Mouse (Mus musculus): ENCODE data around the gene Stk4. TPM values are rescaled to one million over a fixed set of nuclear protein-coding genes. Genes with fewer than 3 reads are reported as not detected.
"Not testable (repeated sequence)": the region's sequence is repeated elsewhere in the genome, so short reads cannot be mapped to it uniquely, and the experiment has no call there.

Stk4 gene
- 10 to 100 TPM; 17.0 to 20.4 TPM for total RNA-seq (2021)
- long read RNA-seq, experiment 1, full-length matches to known transcripts, result 6 of 11 reads
- long read RNA-seq, experiment 1, partial matches to known transcripts, result 1 of 11 reads
- long read RNA-seq, experiment 1, other reads (novel, unspliced or antisense), result 4 of 11 reads
- long read RNA-seq, experiment 2, full-length matches to known transcripts, result 2 of 5 reads
- long read RNA-seq, experiment 2, partial matches to known transcripts, result 0 of 5 reads
- long read RNA-seq, experiment 2, other reads (novel, unspliced or antisense), result 3 of 5 reads

DNA sequence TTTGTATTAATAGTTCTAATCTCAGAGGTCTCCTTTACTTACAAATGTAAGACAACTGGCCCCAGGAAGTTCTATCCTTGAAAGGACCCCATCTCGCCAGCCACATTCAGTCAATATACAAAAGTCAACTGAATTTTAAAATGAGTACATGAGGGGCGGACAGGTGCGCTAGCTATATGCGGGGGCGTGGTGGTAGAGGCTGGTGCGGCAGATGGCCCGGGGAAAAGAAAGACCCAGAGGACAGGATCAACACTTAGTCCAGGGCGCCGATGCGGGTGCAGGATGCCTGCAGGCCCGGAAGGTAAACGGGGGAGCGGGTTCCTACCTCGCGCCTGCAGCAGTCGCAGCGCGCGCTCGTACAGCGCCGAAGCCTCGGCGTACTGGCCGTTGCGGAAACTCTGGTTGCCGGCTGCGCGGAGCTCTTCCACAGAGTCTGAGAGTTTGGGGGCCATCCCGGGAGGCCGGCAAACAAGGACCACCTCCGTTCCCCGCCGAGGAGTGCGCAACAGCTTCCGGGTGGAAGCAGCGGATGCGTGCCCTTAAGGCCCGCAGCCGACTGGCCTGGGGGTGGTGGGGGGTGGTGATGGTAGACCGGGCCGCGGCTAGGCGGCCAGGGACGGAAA lies at the start of gene Stk4:
TSS of gene Stk4 (plus strand) at position 181 of the 623 bp plus-strand sequence.
- DNase-seq, result no peak
- intact Hi-C loops (cut with DNase I), result no loop called here

- DNase-seq, result no peak
- intact Hi-C loops (cut with DNase I), result no loop called here
Observed at GRCm38 (mm10) chr2:164022104-164022503, 48.0 kb upstream of the Stk4 start.

- intact Hi-C loops (cut with DNase I), result no loop called here
- no peak for DNase-seq
Observed at GRCm38 (mm10) chr2:164025150-164025549, 45.0 kb upstream of the Stk4 start, which contains the start of gene Pabpc1l. Gene Pabpc1l (plus strand): TSS chr2:164025450.

- intact Hi-C loops (cut with DNase I), result no loop called here
- no peak for DNase-seq
Observed at GRCm38 (mm10) chr2:164031147-164031546, 39.0 kb upstream of the Stk4 start.

- intact Hi-C loops (cut with DNase I), result no loop called here
- DNase-seq, result no peak
Observed at GRCm38 (mm10) chr2:164032973-164033372, 37.1 kb upstream of the Stk4 start.

- intact Hi-C loops (cut with DNase I), result no loop called here
- DNase-seq, result no peak
Observed at GRCm38 (mm10) chr2:164036520-164037019, 33.6 kb upstream of the Stk4 start.

DNA sequence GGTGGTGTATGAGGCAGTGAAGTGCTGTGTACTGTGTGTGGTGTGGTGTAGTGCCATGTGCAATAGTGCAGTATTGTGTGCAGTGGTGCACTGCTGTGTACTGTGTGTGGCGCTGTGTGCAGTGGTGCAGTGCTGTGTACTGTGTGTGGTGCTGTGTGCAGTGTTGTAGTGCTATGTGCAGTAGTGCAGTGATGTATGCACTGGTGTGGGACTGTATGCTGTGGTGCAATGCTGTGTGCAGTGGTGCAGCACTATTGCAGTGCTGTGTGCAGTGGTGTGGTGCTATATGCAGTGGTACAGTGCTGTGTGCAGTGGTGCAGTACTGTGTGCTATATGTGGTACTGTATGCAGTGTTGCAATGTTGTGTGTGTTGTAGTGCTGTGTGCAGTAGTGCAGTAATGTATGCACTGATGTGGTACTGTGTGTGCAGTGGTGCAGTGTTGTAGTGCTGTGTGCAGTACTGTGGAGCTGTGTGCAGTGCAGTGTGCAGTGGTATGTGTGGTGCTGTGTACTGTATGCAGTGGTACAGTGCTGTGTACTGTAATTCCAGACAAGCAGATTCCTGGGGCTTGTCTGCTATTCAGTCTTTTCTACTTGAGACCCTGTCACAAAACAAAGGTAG lies 31.6 kb upstream of the Stk4 start:
- no peak for DNase-seq
- intact Hi-C loops (cut with DNase I), result no loop called here

DNA sequence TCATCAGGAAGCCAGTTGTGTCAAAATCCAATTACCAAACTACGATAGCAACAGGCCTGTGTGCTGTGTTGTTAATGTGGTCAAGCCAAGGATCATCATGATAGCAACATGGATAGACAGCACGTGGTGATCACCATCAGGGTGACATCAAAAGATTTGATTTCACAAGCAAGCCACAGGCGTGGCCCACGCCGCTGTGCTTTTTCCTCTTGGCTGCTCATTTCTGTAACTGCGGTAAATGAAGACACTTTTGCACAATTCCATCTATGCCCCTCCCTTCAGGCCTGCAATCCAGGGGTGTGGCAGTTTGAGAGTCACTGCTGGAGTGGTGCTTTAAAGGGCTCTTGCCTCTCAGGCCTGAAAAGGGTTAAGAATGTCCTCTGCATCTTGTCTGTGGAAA lies 29.2 kb upstream of the Stk4 start:
- intact Hi-C loops (cut with DNase I), result no loop called here
- no peak for DNase-seq

DNA sequence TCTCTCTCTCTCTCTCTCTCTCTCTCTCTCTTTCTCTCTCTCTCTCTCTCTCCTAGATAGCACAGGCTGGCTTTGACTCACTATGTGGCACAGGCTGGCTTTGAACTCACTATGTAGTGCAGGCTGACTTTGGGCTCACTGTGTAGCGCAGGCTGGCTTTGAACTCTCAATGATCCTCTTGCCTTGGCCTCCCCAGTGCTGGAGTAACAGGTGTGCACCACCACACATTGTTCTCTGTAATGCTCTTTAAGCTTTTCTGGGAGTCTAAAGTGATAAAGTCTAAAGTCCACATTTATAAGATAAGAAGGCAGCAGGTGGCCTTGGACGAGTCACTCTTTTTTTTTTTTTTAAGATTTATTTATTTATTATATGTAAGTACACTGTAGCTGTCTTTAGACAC lies 28.6 kb upstream of the Stk4 start:
- no peak for DNase-seq
- intact Hi-C loops (cut with DNase I), result no loop called here

DNA sequence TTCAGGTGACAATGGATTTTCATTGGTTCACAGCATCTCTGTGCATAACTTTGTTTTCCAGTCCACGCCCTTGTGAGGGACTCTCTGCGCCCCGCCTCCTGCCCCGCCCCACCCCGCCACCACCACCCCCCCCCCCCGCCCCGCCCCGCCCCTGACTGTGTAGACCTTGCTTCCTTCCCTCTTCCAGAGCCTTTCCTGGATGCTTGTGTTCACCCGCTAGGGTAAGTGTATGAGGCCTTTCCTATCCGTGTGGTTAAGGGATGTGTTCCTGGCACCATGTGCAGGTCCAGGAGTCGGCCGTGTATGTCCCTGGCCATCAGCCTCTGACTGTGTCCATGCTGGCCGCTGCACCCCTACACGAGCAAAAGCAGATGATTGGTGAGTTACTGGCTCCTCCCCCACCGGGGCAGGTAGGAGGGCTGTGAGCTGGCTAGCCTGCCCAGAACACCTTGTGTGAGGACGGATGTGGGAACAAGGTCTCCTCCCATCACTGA lies 22.9 kb upstream of the Stk4 start:
- intact Hi-C loops (cut with DNase I), result no loop called here
- no peak for DNase-seq

GRCm38 (mm10) chr2:164053767-164054166 lies 16.4 kb upstream of the Stk4 start:
- intact Hi-C loops (cut with DNase I), result loop anchor here (5.0 kb wide), 1 partner anchor 56 kb away; no protein-coding TSS in a partner anchor
- DNase-seq, result peak; percentile 57 to 75

DNA sequence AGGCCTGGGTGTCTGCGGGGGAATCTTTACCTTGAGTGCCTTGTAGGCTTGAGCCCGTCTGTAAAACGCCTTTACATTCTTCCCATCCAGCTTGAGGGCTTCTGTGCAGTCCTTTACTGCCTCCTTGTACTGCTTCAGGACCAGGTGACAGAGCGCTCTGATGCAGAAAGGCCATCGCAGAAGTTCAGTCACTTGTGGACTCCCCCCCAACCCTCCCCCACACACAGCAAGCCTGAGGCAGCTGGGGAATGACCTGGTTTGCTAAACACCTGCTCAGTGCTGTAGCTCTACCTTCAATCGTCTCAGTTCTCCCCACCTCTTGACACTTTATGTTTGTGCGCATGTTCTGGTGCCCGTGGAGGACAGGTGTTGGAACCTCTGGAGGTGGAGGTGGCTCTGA lies 15.5 kb upstream of the Stk4 start:
- DNase-seq, result no peak
- intact Hi-C loops (cut with DNase I), result loop anchor here (5.0 kb wide), 1 partner anchor 57 kb away; no protein-coding TSS in a partner anchor

GRCm38 (mm10) chr2:164059634-164060235 lies 10.4 kb upstream of the Stk4 start:
- no peak for DNase-seq
- intact Hi-C loops (cut with DNase I), result no loop called here

DNA sequence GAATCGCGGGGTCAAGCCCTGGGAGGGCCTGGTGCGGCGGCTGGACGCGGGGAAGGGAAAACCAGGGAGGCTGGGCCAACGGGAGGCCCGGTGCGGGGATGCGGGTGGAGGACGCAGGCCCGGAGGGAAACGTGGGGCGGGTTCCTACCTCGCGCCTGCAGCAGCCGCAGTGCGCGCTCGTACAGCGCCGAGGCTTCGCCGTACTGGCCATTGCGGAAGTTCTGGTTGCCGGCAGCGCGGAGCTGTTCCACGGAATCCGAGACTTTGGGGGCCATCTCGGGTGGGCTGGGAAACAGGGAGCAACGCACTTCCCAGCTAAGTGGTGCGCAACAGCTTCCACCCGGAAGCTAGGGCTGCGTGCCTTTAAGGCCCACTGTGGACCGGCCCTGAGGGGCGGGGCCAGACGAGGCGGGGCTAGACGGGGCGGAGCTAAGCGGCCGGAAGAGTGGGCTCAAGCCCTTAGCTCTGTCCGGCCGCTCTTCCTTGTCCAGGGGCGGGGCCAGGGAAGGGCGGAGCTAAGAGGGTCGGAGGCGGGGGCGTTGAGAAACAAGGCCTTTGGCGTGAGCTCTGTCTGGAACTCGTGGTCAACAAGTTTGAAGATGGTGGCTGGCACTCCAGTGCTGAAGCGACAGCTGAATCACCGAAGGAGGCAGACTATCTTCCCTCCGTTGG lies 779 bp downstream of the Stk4 start, which contains the start of gene Tomm34:
TSS of gene Tomm34 (minus strand) at position 405 of the 672 bp plus-strand sequence.
- intact Hi-C loops (cut with DNase I), result no loop called here
- peak; percentile 97 to 98 for DNase-seq

GRCm38 (mm10) chr2:164071437-164071820 lies 1.3 kb downstream of the Stk4 start:
- intact Hi-C loops (cut with DNase I); DNase-seq: not testable (repeated sequence)

GRCm38 (mm10) chr2:164072109-164072508 lies 2.0 kb downstream of the Stk4 start:
- DNase-seq, result no peak

GRCm38 (mm10) chr2:164073120-164073519 lies 3.0 kb downstream of the Stk4 start:
- intact Hi-C loops (cut with DNase I), result no loop called here
- DNase-seq, result no peak

More at GRCm38 (mm10) chr2:164072109-164072508, 2.0 kb downstream of the Stk4 start:
- intact Hi-C loops (cut with DNase I), result no loop called here

DNA sequence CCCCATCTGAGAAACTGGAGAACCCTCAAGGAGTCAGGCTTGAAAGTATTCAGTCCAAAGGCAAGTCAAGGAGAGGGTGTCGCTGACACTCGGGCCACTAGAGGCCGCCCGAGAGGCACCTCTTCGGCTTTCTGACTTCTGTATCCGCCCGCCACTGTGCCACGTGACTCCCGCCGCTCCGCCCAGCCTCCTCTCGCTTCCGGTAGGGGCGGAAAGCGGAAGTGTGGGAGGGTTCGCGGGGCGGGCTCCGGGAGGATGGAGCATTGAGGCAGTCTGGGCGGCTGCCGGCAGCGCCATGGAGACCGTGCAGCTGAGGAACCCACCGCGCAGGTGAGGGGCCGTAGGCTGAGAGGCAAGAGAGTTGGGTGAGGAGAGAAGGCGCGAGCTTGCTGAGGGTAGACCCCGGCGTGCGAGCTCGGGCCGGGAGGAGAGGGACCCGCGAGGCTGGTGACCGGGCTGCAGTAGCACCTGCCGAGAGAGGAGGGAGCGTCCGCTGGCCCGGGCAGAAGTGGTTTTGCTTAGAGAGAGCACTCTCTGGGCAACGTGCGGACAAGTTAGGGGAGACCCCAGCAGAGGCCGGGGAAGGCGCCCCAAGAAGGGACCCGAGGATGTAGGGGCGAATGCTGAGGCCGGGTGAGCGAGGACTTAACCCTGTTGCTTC lies 3.9 kb downstream of the Stk4 start:
- intact Hi-C loops (cut with DNase I), result loop anchor here (2.0 kb wide), 1 partner anchor 77 kb away; no protein-coding TSS in a partner anchor
- DNase-seq, result peak; percentile 98 to 99

GRCm38 (mm10) chr2:164075088-164075487 lies 5.0 kb downstream of the Stk4 start:
- intact Hi-C loops (cut with DNase I), result loop anchor here (2.0 kb wide), 1 partner anchor 78 kb away; no protein-coding TSS in a partner anchor
- no peak for DNase-seq
